Mouse (Mus musculus) intestine, embryonic 16.5 days (tissue): ENCODE data around the gene 9930111J21Rik1. TPM values are rescaled to one million over a fixed set of nuclear protein-coding genes. Genes with fewer than 3 reads are reported as not detected.
"Not testable (repeated sequence)": the region's sequence is repeated elsewhere in the genome, so short reads cannot be mapped to it uniquely, and the experiment has no call there.

ENCODE experiments used
- ATAC-seq: fragments of 200-750 bp; cut with Nextera tagmentation; 2 replicates; pipeline ENCODE4 v1.8.0; 2017; ENCODE audit warnings: moderate TSS enrichment, moderate library complexity
- H3K27ac ChIP-seq: fragments of 300-500 bp; sonication (generic); 2 replicates; pipeline ENCODE4 v1.5.1; 2014; ENCODE audit warnings: mild to moderate bottlenecking, low read length
- H3K27me3 ChIP-seq: fragments of 300-500 bp; sonication (generic); replicated peaks from 2 replicates; pipeline ENCODE4 v1.6.1; 2014; ENCODE audit warnings: low read length, control low read depth, mixed read lengths; ENCODE audit not compliant: control insufficient read depth, insufficient read depth
- H3K36me3 ChIP-seq: fragments of 300-500 bp; sonication (generic); 2 replicates; pipeline ENCODE4 v1.6.1; 2014; ENCODE audit warnings: low read length, control low read depth; ENCODE audit not compliant: control insufficient read depth, insufficient read depth
- H3K4me1 ChIP-seq: fragments of 300-500 bp; sonication (generic); 2 replicates; pipeline ENCODE4 v1.6.1; 2014; ENCODE audit warnings: low read length, control low read depth, mixed read lengths; ENCODE audit not compliant: control insufficient read depth, insufficient read depth
- H3K4me2 ChIP-seq: fragments of 300-500 bp; sonication (generic); 2 replicates; pipeline ENCODE4 v1.6.1; 2014; ENCODE audit warnings: low read depth, low read length, control low read depth
- H3K4me3 ChIP-seq: fragments of 300-500 bp; sonication (generic); 2 replicates; pipeline ENCODE4 v1.5.1; 2014; ENCODE audit warnings: mild to moderate bottlenecking, low read length
- H3K9ac ChIP-seq: fragments of 300-500 bp; sonication (generic); 2 replicates; pipeline ENCODE4 v1.6.1; 2014; ENCODE audit warnings: low read depth, low read length
- H3K9me3 ChIP-seq: fragments of 300-500 bp; sonication (generic); 2 replicates; pipeline ENCODE4 v1.6.1; 2016; ENCODE audit warnings: low read length, control low read depth; ENCODE audit not compliant: control insufficient read depth
- WGBS: fragments of 180-500 bp; shearing (Covaris S2); extraction: QIAGEN DNeasy Blood & Tissue Kit; methylation state at CpG from one replicate; pipeline ENCODE4 v1.1.7; 2014; 5-methylcytosine and 5-hydroxymethylcytosine counted together
- polyA plus RNA-seq: library from polyadenylated mRNA; unstranded; fragments of >200 nt; fragmentation: Nextera tagmentation; extraction: Ambion mirVana; gene quantifications from 2 replicates; pipeline ENCODE4 v1.2.1, GENCODE M21; 2015

9930111J21Rik1 gene
- polyA plus RNA-seq: 0.70 and 1.1 TPM in 2 replicates

DNA sequence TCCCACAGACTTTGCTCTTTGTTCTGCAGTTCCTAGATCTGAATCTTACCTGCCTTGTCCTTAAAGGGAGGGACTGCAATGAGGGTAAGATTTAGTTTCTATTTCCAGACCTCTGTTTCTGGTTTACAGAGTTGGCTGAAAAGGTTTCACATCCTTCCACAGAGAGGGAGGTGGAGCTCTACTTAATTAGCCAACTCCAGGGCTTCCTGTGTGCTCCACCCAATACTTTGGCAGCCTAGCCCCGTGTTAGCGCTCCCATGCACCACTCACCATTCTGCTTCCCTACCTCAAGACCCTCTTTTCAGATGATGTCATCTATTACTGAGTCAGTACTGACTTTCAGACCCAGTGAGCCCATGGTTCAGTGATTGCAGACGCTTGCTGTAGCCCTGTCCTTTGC lies at the start of gene 9930111J21Rik1:
Gene 9930111J21Rik1, minus strand, starts transcription at position 148 of the 400 bp plus-strand sequence.
- not testable (repeated sequence) for H3K27me3 ChIP-seq, H3K27ac ChIP-seq, H3K4me3 ChIP-seq, H3K36me3 ChIP-seq, H3K4me2 ChIP-seq, H3K9me3 ChIP-seq, H3K9ac ChIP-seq, ATAC-seq, H3K4me1 ChIP-seq
- no CpG with 5 or more reads among the region's 3 CpGs for WGBS

DNA sequence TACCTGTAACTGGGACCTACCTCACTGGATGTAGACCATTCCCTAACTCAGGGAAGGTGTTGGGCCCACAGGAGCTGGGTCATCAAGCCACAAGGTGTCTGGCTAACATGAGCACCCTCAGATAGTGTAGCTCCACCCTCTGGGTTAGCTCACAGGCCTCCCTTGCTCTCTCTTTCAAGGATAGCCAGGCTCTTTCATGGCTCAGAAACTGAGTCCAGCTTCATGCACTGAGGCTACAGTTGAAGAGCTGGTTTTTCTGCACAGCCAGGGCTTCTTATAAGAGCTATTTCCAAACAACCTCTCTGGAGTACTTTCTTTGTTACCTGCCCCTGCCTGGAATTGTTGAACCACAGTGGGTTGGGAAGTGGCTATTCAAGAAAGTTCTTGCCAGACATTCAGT lies 32.9 kb upstream of the 9930111J21Rik1 start:
- H3K36me3 ChIP-seq, H3K9ac ChIP-seq, H3K9me3 ChIP-seq, H3K4me3 ChIP-seq, H3K27ac ChIP-seq, H3K27me3 ChIP-seq, H3K4me1 ChIP-seq, ATAC-seq, H3K4me2 ChIP-seq: not testable (repeated sequence)

DNA sequence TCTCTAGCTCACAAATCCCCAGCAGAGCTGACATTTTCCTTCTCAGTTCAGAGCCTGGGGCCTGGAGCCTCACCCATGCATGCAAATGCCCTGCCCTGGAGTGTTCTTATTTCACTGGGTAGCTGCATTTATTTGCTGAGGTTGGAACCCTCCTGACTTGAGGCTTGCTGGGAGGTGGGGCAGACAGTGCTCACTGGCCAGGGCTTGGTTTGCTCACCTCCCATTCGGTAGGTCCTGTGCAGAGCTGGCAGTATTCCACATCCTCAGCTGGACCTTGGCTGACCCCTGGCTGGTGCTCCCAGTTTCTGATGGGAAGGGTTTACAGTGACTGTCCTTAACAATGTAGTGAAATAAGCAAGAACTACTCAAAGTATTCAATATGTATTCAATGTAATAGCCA lies 27.6 kb upstream of the 9930111J21Rik1 start:
- H3K27ac ChIP-seq, H3K27me3 ChIP-seq, H3K9me3 ChIP-seq, H3K4me1 ChIP-seq, H3K36me3 ChIP-seq, H3K9ac ChIP-seq, H3K4me3 ChIP-seq, H3K4me2 ChIP-seq, ATAC-seq: not testable (repeated sequence)
- 13% methylated on average over 1 of the region's 1 CpGs for WGBS

DNA sequence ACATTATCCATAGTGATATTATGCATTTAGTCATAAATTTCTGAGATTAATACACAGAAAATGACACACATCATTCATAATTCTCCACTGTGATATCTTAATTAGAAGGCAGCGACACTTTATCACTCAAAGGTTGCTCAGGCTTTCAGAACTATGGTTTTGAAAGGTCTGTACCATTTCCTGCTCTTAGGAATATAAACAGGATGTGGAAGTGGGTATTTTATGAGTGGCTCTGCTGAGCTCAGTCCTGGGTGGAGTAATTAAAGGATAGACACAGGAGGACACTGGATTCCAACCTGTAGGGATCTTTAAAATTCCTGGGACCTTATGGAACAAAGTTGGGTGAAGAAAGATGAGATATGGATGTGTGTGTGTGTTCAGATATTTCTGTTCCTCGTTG lies 27.1 kb upstream of the 9930111J21Rik1 start:
- not testable (repeated sequence) for H3K9me3 ChIP-seq, H3K9ac ChIP-seq, H3K4me1 ChIP-seq, H3K27me3 ChIP-seq, H3K4me2 ChIP-seq, ATAC-seq, H3K36me3 ChIP-seq, H3K4me3 ChIP-seq, H3K27ac ChIP-seq
- 62% methylated on average over 2 of the region's 2 CpGs for WGBS

DNA sequence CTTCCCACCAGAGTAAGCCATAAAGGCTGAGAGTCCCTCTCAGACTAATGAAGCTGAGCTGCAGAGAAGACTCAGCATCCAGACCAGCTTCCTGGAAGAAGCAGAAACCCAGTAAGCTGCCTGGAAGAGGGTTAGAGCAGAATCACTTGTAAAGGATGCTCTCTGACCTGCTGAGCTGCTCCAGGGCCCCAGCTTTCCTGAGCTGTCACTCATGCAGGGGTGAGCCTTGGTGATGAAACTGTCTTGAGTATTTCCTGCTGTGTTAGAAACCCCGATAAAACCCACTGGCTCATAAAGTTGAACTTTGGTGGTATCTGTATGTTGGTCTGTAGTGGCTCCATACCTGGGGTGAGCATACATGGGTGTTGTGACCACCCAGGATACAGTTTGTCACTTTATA lies 21.2 kb upstream of the 9930111J21Rik1 start:
- not testable (repeated sequence) for H3K4me2 ChIP-seq, H3K36me3 ChIP-seq, H3K27me3 ChIP-seq, H3K9ac ChIP-seq, H3K4me1 ChIP-seq, H3K27ac ChIP-seq, H3K4me3 ChIP-seq, H3K9me3 ChIP-seq, ATAC-seq
- WGBS: 58% methylated on average over 1 of the region's 1 CpGs

DNA sequence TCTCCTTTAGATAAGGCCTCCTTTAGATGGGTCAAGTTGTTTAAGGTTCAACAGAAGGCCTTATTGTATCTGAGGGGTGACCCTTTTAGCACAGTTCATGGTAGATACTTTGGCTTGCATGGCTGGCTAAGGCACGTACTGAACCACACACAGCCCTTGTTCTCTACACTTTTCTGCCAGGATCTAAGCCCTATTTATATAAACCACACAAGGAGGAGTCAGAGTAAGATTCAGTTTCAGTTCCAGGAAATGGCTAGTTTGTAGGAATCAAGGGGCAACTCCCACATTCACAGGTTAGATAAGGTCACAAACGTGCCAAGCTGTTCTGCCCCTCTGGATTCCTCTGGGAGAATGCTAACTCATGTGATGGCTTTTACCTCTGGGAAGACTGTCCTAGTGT lies 14.8 kb upstream of the 9930111J21Rik1 start, which contains the start of gene Tgtp1:
Gene Tgtp1, minus strand, starts transcription at position 155 of the 400 bp plus-strand sequence.
- H3K4me2 ChIP-seq, H3K9ac ChIP-seq, H3K4me1 ChIP-seq, H3K4me3 ChIP-seq, H3K36me3 ChIP-seq, ATAC-seq, H3K27me3 ChIP-seq, H3K9me3 ChIP-seq, H3K27ac ChIP-seq: not testable (repeated sequence)
- 37% methylated on average over 2 of the region's 2 CpGs for WGBS

GRCm38 (mm10) chr11:48993296-48993695 lies 14.1 kb upstream of the 9930111J21Rik1 start:
- not testable (repeated sequence) for H3K4me3 ChIP-seq, H3K27me3 ChIP-seq, H3K4me1 ChIP-seq, ATAC-seq, H3K4me2 ChIP-seq, H3K36me3 ChIP-seq, H3K9me3 ChIP-seq, H3K9ac ChIP-seq, H3K27ac ChIP-seq
- WGBS: 43% methylated on average over 10 of the region's 10 CpGs

DNA sequence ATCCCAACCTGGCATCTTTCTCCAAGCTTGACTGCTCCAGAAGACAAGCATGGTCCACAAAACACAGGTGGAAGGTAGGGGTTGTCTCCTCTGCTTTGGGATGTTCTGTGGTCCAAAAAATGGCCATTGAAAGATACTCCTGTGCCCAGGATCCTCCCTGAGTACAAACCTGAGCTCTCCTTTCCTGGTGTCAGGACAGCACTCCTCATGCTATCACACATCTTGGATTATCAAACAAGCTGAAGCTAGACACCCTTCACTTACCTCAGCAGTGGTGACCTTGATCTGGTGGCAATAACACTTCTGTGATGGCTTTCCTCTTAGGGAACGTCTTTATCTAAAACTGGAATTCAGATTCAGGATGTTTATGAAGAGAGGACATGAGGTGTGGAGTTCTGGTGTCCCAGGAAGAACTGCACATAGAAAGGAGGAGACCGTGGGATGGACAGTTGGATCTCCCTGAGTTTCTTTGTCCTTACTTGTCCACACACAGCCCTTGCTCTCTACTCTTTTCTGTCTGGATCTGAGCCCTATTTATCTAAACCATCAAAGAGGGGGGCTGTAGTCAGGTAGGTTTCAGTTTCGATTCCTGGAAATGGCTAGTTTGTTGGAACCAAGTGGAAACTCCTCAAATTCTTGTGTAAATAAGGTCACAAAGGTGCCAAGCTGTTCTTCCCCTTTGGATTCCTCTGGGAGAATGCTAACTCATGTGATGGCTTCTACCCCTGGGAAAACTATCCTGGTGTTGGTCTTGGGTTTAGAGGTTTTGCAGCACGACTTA lies 12.7 kb upstream of the 9930111J21Rik1 start, which contains the start of gene Gm12185:
Gene Gm12185, minus strand, starts transcription at position 487 of the 781 bp plus-strand sequence.
- not testable (repeated sequence) for H3K27ac ChIP-seq, H3K9ac ChIP-seq, H3K4me3 ChIP-seq, H3K4me1 ChIP-seq, H3K9me3 ChIP-seq, H3K36me3 ChIP-seq, H3K27me3 ChIP-seq, ATAC-seq, H3K4me2 ChIP-seq
- 46% methylated on average over 4 of the region's 4 CpGs for WGBS

- ATAC-seq, H3K27me3 ChIP-seq: not testable (repeated sequence)
- 74% methylated on average over 1 of the region's 2 CpGs for WGBS
These were observed 10.8 kb upstream of the 9930111J21Rik1 start for GRCm38 (mm10) chr11:48989981-48990380.

GRCm38 (mm10) chr11:48988219-48988618 lies 9.0 kb upstream of the 9930111J21Rik1 start:
- not testable (repeated sequence) for H3K9me3 ChIP-seq, H3K36me3 ChIP-seq, H3K4me1 ChIP-seq, H3K4me2 ChIP-seq, H3K4me3 ChIP-seq, H3K9ac ChIP-seq, ATAC-seq, H3K27me3 ChIP-seq, H3K27ac ChIP-seq
- 69% methylated on average over 2 of the region's 3 CpGs for WGBS

More at GRCm38 (mm10) chr11:48989981-48990380, 10.8 kb upstream of the 9930111J21Rik1 start:
- H3K9me3 ChIP-seq, H3K4me1 ChIP-seq, H3K9ac ChIP-seq, H3K27ac ChIP-seq, H3K36me3 ChIP-seq, H3K4me2 ChIP-seq, H3K4me3 ChIP-seq: not testable (repeated sequence)
